Mouse (Mus musculus): ENCODE data around the gene Dnmt3b. TPM values are rescaled to one million over a fixed set of nuclear protein-coding genes. Genes with fewer than 3 reads are reported as not detected.

Dnmt3b gene
- polyA plus RNA-seq, 1 experiment from 2014 or later: 7.0 TPM

DNA sequence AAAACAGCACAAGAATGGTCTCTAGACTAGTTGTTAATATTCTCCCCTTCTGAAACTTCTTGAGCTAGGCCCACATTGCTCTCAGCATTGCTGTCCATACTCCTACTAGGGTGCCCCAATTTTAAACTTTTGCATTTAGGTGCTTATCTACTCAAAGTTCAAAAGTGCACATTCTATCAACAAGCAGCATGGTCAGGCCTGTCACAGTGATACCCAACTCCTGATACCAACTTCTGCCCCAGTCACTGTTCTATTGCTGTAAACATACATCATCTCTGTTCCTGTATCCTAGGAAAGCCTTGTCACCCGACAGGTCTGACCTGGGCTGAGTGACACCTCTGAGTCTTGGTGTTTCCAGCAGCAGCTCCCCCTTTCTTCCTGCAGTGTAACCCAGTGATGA is 73.8 kb downstream of the Dnmt3b start:
- Histone ChIP-seq H3K27me3 (ENCODE audit: control insufficient read depth, insufficient read depth, low read length) (no peaks in the 10 kb centered on the region), H3K4me2 (ENCODE audit: low read depth, low read length) (no peak overlapping the region), H3K4me1 (ENCODE audit: control insufficient read depth, insufficient read depth, low read length) (no peaks in the 10 kb centered on the region), H3K9me3 (replicated peaks; ENCODE audit: control insufficient read depth, low read length) (no peaks in the 10 kb centered on the region), H3K4me3 (replicated peaks; ENCODE audit: low read length) (no peak overlapping the region), H3K9ac (ENCODE audit: low read length) (no peak overlapping the region), H3K36me3 (ENCODE audit: control insufficient read depth, insufficient read depth, low read length) (no peaks in the 10 kb centered on the region), H3K27ac (ENCODE audit: low read length) (no peak overlapping the region)
- 59% methylated on average over 1 of the region's 1 CpGs for WGBS
- no peak for ATAC-seq (ENCODE audit: insufficient read depth, low FRiP score)

DNA sequence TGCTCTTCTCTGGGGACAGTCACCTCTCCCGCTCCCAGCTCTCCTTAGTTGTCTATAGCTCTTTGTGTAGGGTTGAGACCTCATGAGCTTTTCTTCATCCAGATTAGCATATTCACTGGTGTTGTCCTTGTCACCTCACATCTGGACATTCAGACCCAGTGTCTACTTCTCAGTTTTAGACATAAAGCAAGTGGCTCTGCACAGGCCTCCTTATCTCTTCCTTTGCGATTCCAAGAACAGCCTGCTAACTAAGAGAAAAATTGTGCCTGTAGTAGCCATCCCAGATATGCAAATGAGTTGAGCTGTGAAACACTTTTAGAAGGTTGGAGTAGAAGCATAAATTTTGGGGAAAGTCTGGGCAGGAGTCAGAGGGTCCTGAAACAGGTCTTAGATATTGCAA is 75.2 kb downstream of the Dnmt3b start:
- H3K4me1 ChIP-seq (ENCODE audit: control insufficient read depth, insufficient read depth, low read length): no peaks in the 10 kb centered on the region
- no peaks in the 10 kb centered on the region for H3K36me3 ChIP-seq (ENCODE audit: control insufficient read depth, insufficient read depth, low read length)
- H3K27me3 ChIP-seq (ENCODE audit: control insufficient read depth, insufficient read depth, low read length): no peaks in the 10 kb centered on the region
- no peak overlapping the region for H3K9ac ChIP-seq (ENCODE audit: low read length)
- ATAC-seq (ENCODE audit: insufficient read depth, low FRiP score): no peak
- H3K27ac ChIP-seq (ENCODE audit: low read length): no peak overlapping the region
- no peaks in the 10 kb centered on the region for H3K9me3 ChIP-seq (replicated peaks; ENCODE audit: control insufficient read depth, low read length)
- WGBS: 85% methylated on average over 2 of the region's 2 CpGs
- no peak overlapping the region for H3K4me2 ChIP-seq (ENCODE audit: low read depth, low read length)
- H3K4me3 ChIP-seq (replicated peaks; ENCODE audit: low read length): no peak overlapping the region

DNA sequence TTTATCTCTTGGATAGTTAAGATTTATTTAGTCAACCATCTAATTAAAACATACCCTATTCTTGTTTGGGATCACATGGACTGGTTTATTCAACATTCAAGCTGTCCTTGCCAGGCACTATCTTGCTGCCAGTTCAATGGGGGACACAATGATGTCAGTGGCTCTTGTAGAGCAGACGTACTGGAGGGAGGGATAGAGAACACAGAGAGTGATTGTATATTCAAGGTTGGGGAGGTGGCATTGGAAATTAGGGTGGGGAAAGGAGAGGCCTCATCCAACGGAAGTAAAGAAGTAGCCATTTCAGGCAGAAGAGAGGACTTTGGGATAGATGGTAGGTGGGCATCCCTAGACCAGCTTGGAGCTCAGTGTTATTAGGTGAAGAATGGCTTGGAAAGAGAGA is 75.6 kb downstream of the Dnmt3b start:
- Histone ChIP-seq H3K4me2 (ENCODE audit: low read depth, low read length) (no peak overlapping the region), H3K9ac (ENCODE audit: low read length) (no peak overlapping the region), H3K4me1 (ENCODE audit: control insufficient read depth, insufficient read depth, low read length) (no peaks in the 10 kb centered on the region), H3K36me3 (ENCODE audit: control insufficient read depth, insufficient read depth, low read length) (no peaks in the 10 kb centered on the region), H3K27me3 (ENCODE audit: control insufficient read depth, insufficient read depth, low read length) (no peaks in the 10 kb centered on the region), H3K4me3 (replicated peaks; ENCODE audit: low read length) (no peak overlapping the region), H3K9me3 (replicated peaks; ENCODE audit: control insufficient read depth, low read length) (no peaks in the 10 kb centered on the region), H3K27ac (ENCODE audit: low read length) (no peak overlapping the region)
- ATAC-seq (ENCODE audit: insufficient read depth, low FRiP score): no peak
- WGBS: 67% methylated on average over 2 of the region's 2 CpGs

DNA sequence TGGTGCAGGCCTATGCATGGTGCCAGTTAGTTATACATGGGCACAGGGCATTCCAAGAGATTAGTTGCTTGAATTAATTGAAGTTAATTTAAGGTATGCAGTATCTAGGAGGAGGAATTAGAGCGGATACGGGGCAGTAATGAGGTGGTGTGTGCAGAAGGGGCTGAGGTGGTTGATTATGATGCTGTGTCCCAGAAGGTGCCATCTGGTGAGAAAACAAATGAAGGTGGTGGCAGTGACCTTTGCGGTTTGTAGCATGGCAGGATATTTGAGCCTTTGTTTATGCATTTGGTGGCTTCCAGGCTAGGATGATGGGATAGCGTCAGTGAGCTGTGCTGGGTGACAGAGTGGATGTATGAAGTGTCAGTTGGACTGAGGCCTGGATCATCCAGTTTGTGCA is 76.0 kb downstream of the Dnmt3b start:
- 80% methylated on average over 4 of the region's 4 CpGs for WGBS
- Histone ChIP-seq H3K4me1 (ENCODE audit: control insufficient read depth, insufficient read depth, low read length) (no peaks in the 10 kb centered on the region), H3K4me2 (ENCODE audit: low read depth, low read length) (no peak overlapping the region), H3K27ac (ENCODE audit: low read length) (no peak overlapping the region), H3K27me3 (ENCODE audit: control insufficient read depth, insufficient read depth, low read length) (no peaks in the 10 kb centered on the region), H3K4me3 (replicated peaks; ENCODE audit: low read length) (no peak overlapping the region), H3K36me3 (ENCODE audit: control insufficient read depth, insufficient read depth, low read length) (no peaks in the 10 kb centered on the region), H3K9me3 (replicated peaks; ENCODE audit: control insufficient read depth, low read length) (no peaks in the 10 kb centered on the region), H3K9ac (ENCODE audit: low read length) (no peak overlapping the region)
- ATAC-seq (ENCODE audit: insufficient read depth, low FRiP score): no peak

DNA sequence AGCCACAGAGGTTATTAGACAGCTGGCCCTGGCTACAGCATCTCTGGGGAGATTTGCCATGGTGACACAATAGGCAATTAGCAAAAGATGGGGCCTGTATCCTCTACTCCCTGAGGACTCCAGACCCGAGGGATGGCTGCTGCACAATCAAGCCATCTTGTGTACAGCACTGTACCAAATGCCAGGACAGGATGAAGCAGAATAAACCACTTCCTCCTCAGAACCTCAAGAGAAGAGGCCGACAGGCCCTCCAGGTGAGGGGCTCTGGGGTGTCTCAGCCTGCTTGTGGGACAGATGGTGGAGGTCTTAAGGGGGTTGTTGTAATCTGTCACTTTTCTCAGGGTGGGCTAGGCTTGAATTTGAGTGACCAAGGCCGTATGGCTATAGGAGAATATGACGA is 84.8 kb downstream of the Dnmt3b start:
- Histone ChIP-seq H3K9me3 (replicated peaks; ENCODE audit: control insufficient read depth, low read length) (no peaks in the 10 kb centered on the region), H3K27ac (ENCODE audit: low read length) (no peak overlapping the region), H3K4me1 (ENCODE audit: control insufficient read depth, insufficient read depth, low read length) (no peaks in the 10 kb centered on the region), H3K27me3 (ENCODE audit: control insufficient read depth, insufficient read depth, low read length) (no peaks in the 10 kb centered on the region), H3K9ac (ENCODE audit: low read length) (no peak overlapping the region), H3K36me3 (ENCODE audit: control insufficient read depth, insufficient read depth, low read length) (no peaks in the 10 kb centered on the region), H3K4me3 (replicated peaks; ENCODE audit: low read length) (no peak overlapping the region), H3K4me2 (ENCODE audit: low read depth, low read length) (no peak overlapping the region)
- 71% methylated on average over 4 of the region's 4 CpGs for WGBS
- no peak for ATAC-seq (ENCODE audit: insufficient read depth, low FRiP score)

Other genes with a start within 250 kb of the Dnmt3b start
- gene 4930404H24Rik, start 156.7 kb upstream of the Dnmt3b start, polyA plus RNA-seq (2015; fragmentation: Nextera tagmentation; extraction: Ambion mirVana): not detected in 2 replicates
- gene Nol4l, start 119.5 kb upstream of the Dnmt3b start, polyA plus RNA-seq (2015; fragmentation: Nextera tagmentation; extraction: Ambion mirVana): 11.3 and 11.5 TPM in 2 replicates
- 72.0 and 75.0 TPM in 2 replicates for gene Commd7, start 16.7 kb upstream of the Dnmt3b start, polyA plus RNA-seq (2015; fragmentation: Nextera tagmentation; extraction: Ambion mirVana)
- gene Dnmt3c, start 47.2 kb downstream of the Dnmt3b start, polyA plus RNA-seq (2015; fragmentation: Nextera tagmentation; extraction: Ambion mirVana): 0.06 TPM in 1 of 2 replicates, not detected in the other
- gene Mapre1, start 91.8 kb downstream of the Dnmt3b start, polyA plus RNA-seq (2015; fragmentation: Nextera tagmentation; extraction: Ambion mirVana): 212 and 252 TPM in 2 replicates
- 0.23 and 0.29 TPM in 2 replicates for gene Efcab8, start 130.5 kb downstream of the Dnmt3b start, polyA plus RNA-seq (2015; fragmentation: Nextera tagmentation; extraction: Ambion mirVana)
- not detected in 2 replicates for gene Sun5, start 221.6 kb downstream of the Dnmt3b start, polyA plus RNA-seq (2015; fragmentation: Nextera tagmentation; extraction: Ambion mirVana)
- not detected in 2 replicates for gene Bpifb2, start 225.6 kb downstream of the Dnmt3b start, polyA plus RNA-seq (2015; fragmentation: Nextera tagmentation; extraction: Ambion mirVana)

Data from stomach, embryonic 16.5 days (tissue).